Mouse (Mus musculus) neural tube, embryonic 12.5 days (tissue): ENCODE measurements around the gene Srrd. TPM values are rescaled to one million over a fixed set of nuclear protein-coding genes. Genes with fewer than 3 reads are reported as not detected.
"Not testable (repeated sequence)": the region's sequence is repeated elsewhere in the genome, so short reads cannot be mapped to it uniquely, and the experiment has no call there.

Experiments used
- ATAC-seq: fragments of 200-750 bp; cut with Nextera tagmentation; 2 replicates; pipeline ENCODE4 v1.8.0; 2017; ENCODE audit warnings: low read depth, mild to moderate bottlenecking, moderate TSS enrichment, moderate library complexity; ENCODE audit not compliant: low FRiP score
- H3K27ac ChIP-seq: fragments of 300-500 bp; sonication (generic); 2 replicates; pipeline ENCODE4 v1.5.1; 2016
- H3K27me3 ChIP-seq: fragments of 300-500 bp; sonication (generic); replicated peaks from 2 replicates; pipeline ENCODE4 v1.6.1; 2016; ENCODE audit warnings: mild to moderate bottlenecking
- H3K36me3 ChIP-seq: fragments of 300-500 bp; sonication (generic); 2 replicates; pipeline ENCODE4 v1.6.1; 2016; ENCODE audit warnings: mild to moderate bottlenecking
- H3K4me1 ChIP-seq: fragments of 300-500 bp; sonication (generic); 2 replicates; pipeline ENCODE4 v1.6.1; 2016
- H3K4me2 ChIP-seq: fragments of 300-500 bp; sonication (generic); replicated peaks from 2 replicates; pipeline ENCODE4 v1.6.1; 2016; ENCODE audit warnings: mild to moderate bottlenecking
- H3K4me3 ChIP-seq: fragments of 300-500 bp; sonication (generic); 2 replicates; pipeline ENCODE4 v1.5.1; 2016
- H3K9ac ChIP-seq: fragments of 300-500 bp; sonication (generic); 2 replicates; pipeline ENCODE4 v1.6.1; 2016; ENCODE audit warnings: mild to moderate bottlenecking
- H3K9me3 ChIP-seq: fragments of 300-500 bp; sonication (generic); 2 replicates; pipeline ENCODE4 v1.6.1; 2016; ENCODE audit warnings: mild to moderate bottlenecking
- WGBS: fragments of 180-500 bp; shearing (Covaris S2); methylation state at CpG from one replicate; pipeline ENCODE4 v1.1.7; 2016; 5-methylcytosine and 5-hydroxymethylcytosine counted together
- polyA plus RNA-seq: library from polyadenylated mRNA; unstranded; fragments of >200 nt; fragmentation: Nextera tagmentation; extraction: Ambion mirVana; gene quantifications from 2 replicates; pipeline ENCODE4 v1.2.1, GENCODE M21; 2016

Srrd gene
- polyA plus RNA-seq, 1 experiment from 2014 or later = 60.2 TPM

DNA sequence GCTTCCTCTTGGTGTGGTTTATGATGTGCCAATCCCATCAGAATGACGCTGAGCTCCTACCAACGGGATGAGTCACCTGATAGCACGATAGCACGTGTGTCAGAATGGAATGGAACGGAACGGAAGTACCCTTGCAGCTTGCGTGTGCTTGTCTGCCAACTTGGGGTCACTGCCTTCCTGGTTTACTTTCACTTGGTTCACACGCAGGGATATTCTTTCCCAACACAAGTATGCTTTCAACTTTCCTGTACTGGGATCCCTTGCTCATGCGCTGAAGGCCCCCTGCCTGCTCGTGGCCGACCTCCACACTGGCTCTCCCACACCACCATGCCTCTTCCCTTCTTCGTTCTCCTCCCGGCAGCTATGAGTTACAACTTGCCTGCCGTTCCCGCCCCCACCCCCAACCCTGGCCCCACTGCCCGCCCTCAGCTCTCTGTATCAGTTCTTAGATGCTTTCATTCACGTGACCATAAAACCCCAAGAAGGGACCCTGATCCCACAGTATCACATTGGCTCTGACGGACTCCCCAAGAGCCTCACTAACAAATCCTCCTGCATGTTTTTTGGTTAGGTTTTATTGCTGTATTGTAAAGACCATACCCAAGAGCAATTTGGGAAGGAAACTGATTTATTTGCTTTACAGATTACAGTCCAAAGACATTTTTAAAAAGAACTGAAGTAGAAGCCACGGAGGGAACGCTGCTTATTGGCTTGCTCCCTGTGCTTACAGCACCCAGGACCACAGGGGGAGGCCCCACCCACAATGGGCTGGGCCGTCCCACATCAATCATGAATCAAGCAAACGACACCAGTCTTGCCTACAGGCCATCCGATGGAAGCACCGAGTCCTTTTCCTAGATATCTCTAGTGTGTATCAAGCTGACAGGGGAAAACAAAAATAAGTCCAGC lies 17.9 kb downstream of the Srrd start:
- Histone ChIP-seq H3K4me1 (peaks cover 27% of the 10 kb centered on the region), H3K4me3 (no peak overlapping the region), H3K27me3 (no peaks in the 10 kb centered on the region), H3K9ac (no peak overlapping the region), H3K4me2 (peak overlapping the region; percentile 80), H3K9me3 (no peaks in the 10 kb centered on the region), H3K36me3 (peaks cover 19% of the 10 kb centered on the region), H3K27ac (no peak overlapping the region)
- 27% methylated on average over 24 of the region's 24 CpGs for WGBS
- peak; percentile 60; the same call in 1 of the 2 replicates for ATAC-seq

GRCm38 (mm10) chr5:112323246-112323645 lies 19.6 kb downstream of the Srrd start:
- WGBS = 90% methylated on average over 6 of the region's 6 CpGs
- H3K36me3 ChIP-seq = 0 out of 2 replicates have a peak, but pooled peaks cover 6% of the 10 kb centered on the region
- no peak overlapping the region for H3K4me3 ChIP-seq
- H3K4me1 ChIP-seq = peaks cover 27% of the 10 kb centered on the region
- H3K9ac ChIP-seq = no peak overlapping the region
- H3K9me3 ChIP-seq = no peaks in the 10 kb centered on the region
- no peaks in the 10 kb centered on the region for H3K27me3 ChIP-seq
- ATAC-seq = no peak
- no peak overlapping the region for H3K27ac ChIP-seq
- H3K4me2 ChIP-seq = no peak overlapping the region

DNA sequence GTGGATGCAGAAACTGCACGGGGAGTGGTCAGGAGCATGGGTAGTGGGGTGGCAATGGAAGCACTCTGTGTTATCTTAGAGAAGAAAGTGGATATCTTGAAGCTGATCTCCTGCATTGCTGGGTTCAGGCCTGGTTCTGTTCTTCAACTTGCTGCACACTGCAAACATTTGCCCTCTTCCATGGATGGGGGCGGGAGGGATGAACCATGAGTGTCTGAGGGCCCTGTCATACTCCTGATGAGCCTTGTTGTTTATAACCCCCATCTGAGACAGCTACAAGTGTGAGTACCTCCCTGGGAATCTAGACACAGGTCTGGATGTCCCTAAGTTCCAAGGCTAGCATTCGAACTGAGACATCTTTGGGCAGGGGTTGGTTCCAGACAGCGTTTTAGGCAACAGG lies 21.5 kb downstream of the Srrd start:
- no peaks in the 10 kb centered on the region for H3K27me3 ChIP-seq
- H3K9me3 ChIP-seq = no peaks in the 10 kb centered on the region
- no peak overlapping the region for H3K4me3 ChIP-seq
- no peak overlapping the region for H3K27ac ChIP-seq
- no peak overlapping the region for H3K4me2 ChIP-seq
- peaks cover 17% of the 10 kb centered on the region for H3K4me1 ChIP-seq
- H3K36me3 ChIP-seq = no peaks in the 10 kb centered on the region
- ATAC-seq = no peak
- H3K9ac ChIP-seq = no peak overlapping the region
- WGBS = 81% methylated on average over 4 of the region's 4 CpGs

DNA sequence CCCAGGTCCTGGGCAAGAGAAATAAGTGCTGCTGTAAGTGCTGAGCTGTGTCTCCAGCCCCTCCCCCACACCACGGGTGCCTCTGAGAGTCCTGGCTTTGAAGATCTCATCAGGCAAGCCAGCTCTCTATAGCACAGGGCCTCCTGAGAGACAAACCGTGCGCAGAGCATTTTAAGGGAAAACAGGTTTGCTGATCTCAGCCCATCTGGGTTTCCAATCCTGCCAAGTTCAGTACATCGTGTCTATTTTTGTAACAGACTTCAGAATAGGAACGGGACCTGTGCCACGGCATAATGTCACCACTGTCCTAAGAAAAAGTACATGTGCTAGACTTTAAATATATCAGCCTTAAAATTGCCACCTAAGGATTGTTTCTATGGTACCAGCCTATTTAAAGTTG lies 21.9 kb downstream of the Srrd start:
- Histone ChIP-seq H3K9ac (no peak overlapping the region), H3K27me3 (no peaks in the 10 kb centered on the region), H3K9me3 (no peaks in the 10 kb centered on the region), H3K4me3 (no peak overlapping the region), H3K36me3 (no peaks in the 10 kb centered on the region), H3K27ac (no peak overlapping the region), H3K4me2 (no peak overlapping the region), H3K4me1 (peaks cover 15% of the 10 kb centered on the region)
- no peak for ATAC-seq
- WGBS = 69% methylated on average over 6 of the region's 6 CpGs

DNA sequence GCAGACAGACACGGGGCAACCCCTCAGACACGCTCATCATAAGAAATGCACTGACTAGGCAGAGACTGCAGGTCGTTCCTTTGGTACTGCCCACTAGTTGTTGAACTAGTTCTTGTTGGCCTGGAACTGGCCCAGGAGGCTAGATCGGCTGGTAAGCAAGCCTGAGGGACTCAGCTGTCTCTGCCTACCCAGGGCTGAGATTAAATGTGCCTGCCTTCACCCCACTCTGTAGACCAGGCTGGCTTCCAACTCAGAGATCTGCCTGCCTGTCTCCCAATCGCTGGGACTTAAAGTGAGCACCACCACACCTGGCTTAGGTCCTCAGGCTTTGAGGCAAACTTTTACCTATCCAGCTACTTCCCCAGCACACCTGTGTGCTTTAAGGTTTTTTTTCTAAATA lies 22.5 kb downstream of the Srrd start:
- Histone ChIP-seq H3K4me3 (no peak overlapping the region), H3K9ac (no peak overlapping the region), H3K4me2 (no peak overlapping the region), H3K4me1 (peaks cover 9% of the 10 kb centered on the region; the same call in 1 of the 2 replicates), H3K27me3 (no peaks in the 10 kb centered on the region), H3K9me3 (no peaks in the 10 kb centered on the region), H3K36me3 (peaks cover under 1% of the 10 kb centered on the region), H3K27ac (no peak overlapping the region)
- no peak for ATAC-seq
- WGBS = 79% methylated on average over 5 of the region's 5 CpGs

DNA sequence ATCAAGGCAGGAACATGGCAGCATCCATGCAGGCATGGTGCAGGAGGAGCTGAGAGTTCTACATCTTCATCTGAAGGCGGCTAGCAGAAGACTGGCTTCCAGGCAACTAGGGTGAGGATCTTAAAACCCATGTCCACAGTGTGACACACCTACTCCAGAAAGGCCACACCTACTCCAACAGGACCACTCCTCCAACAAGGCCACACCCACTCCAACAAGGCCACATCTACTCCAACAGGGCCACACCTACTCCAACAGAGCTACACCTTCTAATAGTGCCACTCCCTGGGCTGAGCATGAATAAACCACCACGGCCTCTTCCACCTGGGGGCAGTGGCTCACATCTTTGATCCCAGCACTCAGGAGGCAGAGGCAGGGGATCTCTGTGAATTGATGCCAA lies 23.5 kb downstream of the Srrd start:
- H3K4me1 ChIP-seq, ATAC-seq, H3K27me3 ChIP-seq, H3K9me3 ChIP-seq, H3K9ac ChIP-seq, H3K27ac ChIP-seq, H3K4me3 ChIP-seq, H3K36me3 ChIP-seq, H3K4me2 ChIP-seq: not testable (repeated sequence)
- 57% methylated on average over 2 of the region's 2 CpGs for WGBS

DNA sequence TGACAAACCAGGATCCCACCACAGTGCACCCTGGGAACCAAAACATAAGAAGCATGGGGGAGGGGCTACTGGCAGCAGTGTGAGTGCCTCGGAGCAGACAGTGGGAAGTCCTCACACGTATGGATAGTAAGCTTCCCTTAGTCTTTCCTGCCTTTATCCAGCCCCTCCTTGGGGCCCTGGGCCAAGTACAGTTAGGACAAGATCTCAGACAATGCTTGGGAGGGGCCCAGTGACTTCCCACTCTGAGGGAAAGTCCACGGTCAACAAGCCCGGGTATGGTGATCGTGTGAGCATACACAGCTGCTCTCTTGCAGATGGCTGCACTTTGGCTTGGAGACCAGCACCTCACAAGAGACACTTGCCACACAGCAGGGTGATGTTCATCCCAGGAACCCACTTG lies 25.5 kb downstream of the Srrd start:
- Histone ChIP-seq H3K4me2 (no peak overlapping the region), H3K9ac (no peak overlapping the region), H3K4me1 (peaks cover 5% of the 10 kb centered on the region), H3K27me3 (no peaks in the 10 kb centered on the region), H3K4me3 (no peak overlapping the region), H3K36me3 (peaks cover 18% of the 10 kb centered on the region), H3K9me3 (no peaks in the 10 kb centered on the region), H3K27ac (no peak overlapping the region)
- no peak for ATAC-seq
- 63% methylated on average over 5 of the region's 5 CpGs for WGBS

GRCm38 (mm10) chr5:112316468-112316867 lies 26.4 kb downstream of the Srrd start:
- 90% methylated on average over 5 of the region's 5 CpGs for WGBS
- Histone ChIP-seq H3K27me3 (no peaks in the 10 kb centered on the region), H3K9ac (no peak overlapping the region), H3K4me2 (no peak overlapping the region), H3K36me3 (peaks cover 23% of the 10 kb centered on the region), H3K4me3 (no peak overlapping the region), H3K4me1 (peaks cover 5% of the 10 kb centered on the region), H3K9me3 (no peaks in the 10 kb centered on the region), H3K27ac (no peak overlapping the region)
- no peak for ATAC-seq

DNA sequence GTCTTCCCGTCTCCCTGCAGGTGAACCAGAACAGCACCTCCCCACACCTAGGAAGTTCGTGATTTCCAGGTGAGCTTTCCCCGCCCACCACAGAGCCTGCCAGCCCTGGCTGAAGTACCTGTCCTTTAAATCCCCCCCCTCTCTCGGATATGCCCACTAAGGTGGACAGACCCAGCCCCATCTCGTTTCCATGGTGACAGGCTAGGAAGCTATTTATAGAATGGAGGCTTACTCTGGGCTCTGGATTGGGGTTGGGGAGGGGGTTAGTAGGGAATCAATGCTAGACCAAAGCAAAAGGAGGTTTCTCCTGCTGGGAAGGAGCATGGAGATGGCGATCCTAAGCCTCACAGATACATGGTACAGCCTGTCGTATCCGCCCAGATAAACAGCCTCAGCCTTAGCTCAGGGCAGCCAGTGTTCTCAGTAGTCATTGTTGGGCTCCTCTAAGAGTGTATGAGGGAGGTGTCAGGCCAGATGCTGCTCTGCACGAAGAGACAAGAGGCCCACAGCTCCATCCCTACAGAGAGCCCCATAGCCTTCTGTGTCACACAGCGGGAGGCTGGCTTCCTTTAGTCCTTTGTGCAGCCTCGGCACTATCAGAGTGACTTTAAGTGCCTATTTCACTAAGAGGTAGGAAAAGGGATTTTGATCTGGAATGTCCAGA lies 29.5 kb downstream of the Srrd start:
- 69% methylated on average over 11 of the region's 11 CpGs for WGBS
- H3K9me3 ChIP-seq = no peaks in the 10 kb centered on the region
- ATAC-seq = no peak
- H3K4me3 ChIP-seq = no peak overlapping the region
- no peak overlapping the region for H3K27ac ChIP-seq
- no peak overlapping the region for H3K9ac ChIP-seq
- peaks cover 45% of the 10 kb centered on the region for H3K36me3 ChIP-seq
- H3K27me3 ChIP-seq = no peaks in the 10 kb centered on the region
- H3K4me2 ChIP-seq = no peak overlapping the region
- peaks cover 5% of the 10 kb centered on the region for H3K4me1 ChIP-seq

- no peak overlapping the region for H3K4me3 ChIP-seq
- no peak overlapping the region for H3K9ac ChIP-seq
- H3K27ac ChIP-seq = no peak overlapping the region
- WGBS = 64% methylated on average over 5 of the region's 5 CpGs
- H3K4me2 ChIP-seq = no peak overlapping the region
- H3K36me3 ChIP-seq = peaks cover 32% of the 10 kb centered on the region
- no peak for ATAC-seq
- no peaks in the 10 kb centered on the region for H3K9me3 ChIP-seq
- 0 out of 2 replicates have a peak, but pooled peaks cover 3% of the 10 kb centered on the region for H3K4me1 ChIP-seq
- no peaks in the 10 kb centered on the region for H3K27me3 ChIP-seq
These were observed 37.0 kb downstream of the Srrd start for GRCm38 (mm10) chr5:112305842-112306241.

GRCm38 (mm10) chr5:112302310-112302709 lies 40.5 kb downstream of the Srrd start:
- Histone ChIP-seq H3K4me3 (no peak overlapping the region), H3K9ac (no peak overlapping the region), H3K9me3 (no peaks in the 10 kb centered on the region), H3K36me3 (peaks cover 4% of the 10 kb centered on the region), H3K27me3 (no peaks in the 10 kb centered on the region), H3K4me1 (0 out of 2 replicates have a peak, but pooled peaks cover 3% of the 10 kb centered on the region), H3K4me2 (no peak overlapping the region), H3K27ac (no peak overlapping the region)
- 89% methylated on average over 5 of the region's 5 CpGs for WGBS
- ATAC-seq = no peak

- Histone ChIP-seq H3K4me2 (no peak overlapping the region), H3K27ac (no peak overlapping the region), H3K4me3 (no peak overlapping the region), H3K4me1 (0 out of 2 replicates have a peak, but pooled peaks cover 3% of the 10 kb centered on the region), H3K27me3 (no peaks in the 10 kb centered on the region), H3K9me3 (no peaks in the 10 kb centered on the region), H3K9ac (no peak overlapping the region), H3K36me3 (0 out of 2 replicates have a peak, but pooled peaks cover 2% of the 10 kb centered on the region)
- no peak for ATAC-seq
- 86% methylated on average over 4 of the region's 4 CpGs for WGBS
These were observed 41.1 kb downstream of the Srrd start for GRCm38 (mm10) chr5:112301694-112302093.
